Mouse (Mus musculus) testis, postnatal 14 days (tissue): ENCODE measurements around the gene Srp54a.
"Not testable (repeated sequence)": the region's sequence is repeated elsewhere in the genome, so short reads cannot be mapped to it uniquely, and the experiment has no call there.

Source experiments
- DNase-seq: peaks from one replicate; pipeline ENCODE4 v3.0.0; 2021; ENCODE audit warnings: low spot score

The Srp54a gene

GRCm38 (mm10) chr12:55124731-55125130 lies 44.7 kb downstream of the Srp54a start:
- not testable (repeated sequence) for DNase-seq

- not testable (repeated sequence) for DNase-seq
Measured at GRCm38 (mm10) chr12:55135540-55135939, 55.5 kb downstream of the Srp54a start.

GRCm38 (mm10) chr12:55137859-55138258 lies 57.8 kb downstream of the Srp54a start:
- DNase-seq = not testable (repeated sequence)

- not testable (repeated sequence) for DNase-seq
Measured at GRCm38 (mm10) chr12:55154559-55155448, 74.7 kb downstream of the Srp54a start, which contains the start of gene Srp54b. Gene Srp54b (plus strand): TSS chr12:55155104.

GRCm38 (mm10) chr12:55155449-55155783 lies 75.4 kb downstream of the Srp54a start:
- not testable (repeated sequence) for DNase-seq
